Mouse (Mus musculus): ENCODE measurements around the gene Dctn2. TPM values are rescaled to one million over a fixed set of nuclear protein-coding genes. Genes with fewer than 3 reads are reported as not detected.
A peak's percentile ranks its signal among the peaks of the same experiment; 100 is the strongest.

Gene Dctn2
- total RNA-seq (2021): 100 to 1,000 TPM; 117 to 120 TPM
- long read RNA-seq, experiment 1, transcript Dctn2-201 (14 exons, 1,784 nt): major isoform, 60 of 183 reads
- long read RNA-seq, experiment 1, partial matches to known transcripts: 3 of 183 reads
- long read RNA-seq, experiment 1, other reads (novel, unspliced or antisense): 120 of 183 reads
- long read RNA-seq, experiment 2, transcript Dctn2-201 (14 exons, 1,784 nt): major isoform, 70 of 227 reads
- long read RNA-seq, experiment 2, partial matches to known transcripts: 10 of 227 reads
- long read RNA-seq, experiment 2, other reads (novel, unspliced or antisense): 147 of 227 reads

- DNase-seq: peak; percentile 89
These were observed at the start of gene Dctn2 for GRCm38 (mm10) chr10:127266112-127267091. TSS of gene Dctn2 (plus strand) at chr10:127266368.

- DNase-seq: no peak
These were observed 49.7 kb upstream of the Dctn2 start for GRCm38 (mm10) chr10:127216456-127216855.

GRCm38 (mm10) chr10:127217177-127217576 is 49.0 kb upstream of the Dctn2 start:
- no peak for DNase-seq

- DNase-seq: no peak
These were observed 47.8 kb upstream of the Dctn2 start for GRCm38 (mm10) chr10:127218339-127218738.

GRCm38 (mm10) chr10:127225213-127225612 is 41.0 kb upstream of the Dctn2 start:
- DNase-seq: no peak

- DNase-seq: no peak
These were observed 40.4 kb upstream of the Dctn2 start for GRCm38 (mm10) chr10:127225732-127226131.

- no peak for DNase-seq
These were observed 39.8 kb upstream of the Dctn2 start for GRCm38 (mm10) chr10:127226318-127226895.

- no peak for DNase-seq
These were observed 39.0 kb upstream of the Dctn2 start for GRCm38 (mm10) chr10:127227163-127227562.

- no peak for DNase-seq
These were observed 37.3 kb upstream of the Dctn2 start for GRCm38 (mm10) chr10:127228897-127229296.

GRCm38 (mm10) chr10:127230693-127231092 is 35.5 kb upstream of the Dctn2 start:
- DNase-seq: no peak

GRCm38 (mm10) chr10:127231741-127232140 is 34.4 kb upstream of the Dctn2 start:
- DNase-seq: no peak

- no peak for DNase-seq
These were observed 33.0 kb upstream of the Dctn2 start for GRCm38 (mm10) chr10:127233141-127233540.

- DNase-seq: no peak
These were observed 29.6 kb upstream of the Dctn2 start for GRCm38 (mm10) chr10:127236541-127236940.

GRCm38 (mm10) chr10:127238241-127238824 is 27.8 kb upstream of the Dctn2 start:
- DNase-seq: no peak

- no peak for DNase-seq
These were observed 15.4 kb upstream of the Dctn2 start for GRCm38 (mm10) chr10:127250810-127251209.

- DNase-seq: peak; percentile 60
These were observed 10.4 kb upstream of the Dctn2 start for GRCm38 (mm10) chr10:127255625-127256345.

- no peak for DNase-seq
These were observed 8.4 kb upstream of the Dctn2 start for GRCm38 (mm10) chr10:127257790-127258189.

- DNase-seq: no peak
These were observed 7.7 kb upstream of the Dctn2 start for GRCm38 (mm10) chr10:127258489-127258888.

GRCm38 (mm10) chr10:127261706-127262547 is 4.2 kb upstream of the Dctn2 start:
- no peak for DNase-seq

- no peak for DNase-seq
These were observed 3.4 kb upstream of the Dctn2 start, which contains the start of gene Kif5a for GRCm38 (mm10) chr10:127262548-127263398. TSS of gene Kif5a (minus strand) at chr10:127263348.

Data from gastrocnemius, postnatal 10 days (tissue).